21 mouse cellular contexts compared by ENCODE assay signal in genomic region chr4:114438764-114439163, GRCm38 (mm10). TPM values are rescaled to one million over a fixed set of nuclear protein-coding genes. Genes with fewer than 3 reads are reported as not detected.
DNase-seq lines count a peak whose midpoint lies in the region; ATAC-seq and TF ChIP-seq lines count a peak whose summit lies in the region.
"Had no signal": no experiment of that assay in that cellular context is flagged by ENCODE, and none has a peak within 500 bp of the region (broad histone marks: within the 10 kb centered on the region; RNA-seq: fewer than 3 reads in every experiment).

No protein-coding gene starts in this region.

- peak; percentile 54; the same call in 1 of the 2 replicates for ATAC-seq in common myeloid progenitor, adult 5-6 weeks (replicated peaks; ENCODE audit: low read depth, poor library complexity, severe bottlenecking)
- ATAC-seq in megakaryocyte, adult 5-6 weeks (ENCODE audit: poor library complexity, severe bottlenecking) = no peak
- ATAC-seq: forebrain, embryonic 16.5 days; liver, embryonic 12.5 days; midbrain, embryonic 15.5 days had no signal

- TF ChIP-seq EP300 in heart, adult 2 months (IDR thresholded peaks at IDR 0.05; ENCODE audit: insufficient read depth, low read depth, low read length) = no peak

- intact Hi-C loops in heart, adult 2 months (cut with DNase I) = no loop called here
- intact Hi-C loops in left cerebral cortex, adult 2 months (cut with DNase I) = no loop called here

- no peak overlapping the region for H3K9ac ChIP-seq in heart, adult 2 months (ENCODE audit: low read depth, low read length)
- H3K9ac ChIP-seq: embryonic facial prominence, embryonic 12.5 days; hindbrain, embryonic 13.5 days; liver, embryonic 12.5 days; midbrain, embryonic 15.5 days; neural tube, embryonic 12.5 days had no signal

- H3K4me3 ChIP-seq in heart, adult 2 months = no peak overlapping the region
- H3K4me3 ChIP-seq in left cerebral cortex, adult 2 months = no peak overlapping the region
- H3K4me3 ChIP-seq: embryonic facial prominence, embryonic 12.5 days; hindbrain, embryonic 13.5 days; liver, embryonic 12.5 days; midbrain, embryonic 15.5 days; neural tube, embryonic 12.5 days had no signal

- peaks cover 1% of the 10 kb centered on the region; the same call in 1 of the 2 replicates for H3K36me3 ChIP-seq in heart, adult 2 months (ENCODE audit: control insufficient read depth, insufficient read depth, low read length)
- H3K36me3 ChIP-seq: embryonic facial prominence, embryonic 12.5 days; hindbrain, embryonic 13.5 days; liver, embryonic 12.5 days; midbrain, embryonic 15.5 days; neural tube, embryonic 12.5 days had no signal

- DNase-seq in heart, adult 2 months = no peak
- no peak for DNase-seq in heart, adult 8-10 months (ENCODE audit: low spot score)
- no peak for DNase-seq in left cerebral cortex, adult 2 months (ENCODE audit: extremely low spot score in 1 of 2, low spot score in 2 of 2)
- DNase-seq in left cerebral cortex, adult 8-10 months (ENCODE audit: low spot score in 2 of 2) = no peak
- DNase-seq in B cell, adult 2 months = peak; percentile 1 to 2
- DNase-seq in cerebellum, postnatal 25 days = no peak
- DNase-seq: cerebellum, adult 9-11 months; heart, adult 11 months; kidney, adult 11 months; kidney, postnatal 36 days; layer of hippocampus, postnatal 36 days; left cerebral cortex, postnatal 4 days; right cerebral cortex, postnatal 25 days had no signal

- no peaks in the 10 kb centered on the region for H3K79me2 ChIP-seq in heart, adult 2 months (replicated peaks; ENCODE audit: control insufficient read depth, insufficient read depth, low read length)

- TF ChIP-seq CTCF in heart, adult 2 months (IDR thresholded peaks at IDR 0.05) = peak; percentile 35
- peak; percentile 24 for TF ChIP-seq CTCF in left cerebral cortex, adult 2 months (IDR thresholded peaks at IDR 0.05)

- no peak overlapping the region for H3K27ac ChIP-seq in heart, adult 2 months
- no peak overlapping the region for H3K27ac ChIP-seq in left cerebral cortex, adult 2 months
- H3K27ac ChIP-seq: embryonic facial prominence, embryonic 12.5 days; hindbrain, embryonic 13.5 days; liver, embryonic 12.5 days; midbrain, embryonic 15.5 days; neural tube, embryonic 12.5 days had no signal

- no peaks in the 10 kb centered on the region; the same call in 1 of the 2 replicates for H3K4me1 ChIP-seq in heart, adult 2 months (ENCODE audit: control insufficient read depth, insufficient read depth, low read length)
- H3K4me1 ChIP-seq: hindbrain, embryonic 13.5 days; liver, embryonic 12.5 days; midbrain, embryonic 15.5 days; neural tube, embryonic 12.5 days had no signal

- H3K27me3 ChIP-seq in heart, adult 2 months (ENCODE audit: control insufficient read depth, insufficient read depth, low read length) = no peaks in the 10 kb centered on the region
- H3K27me3 ChIP-seq: embryonic facial prominence, embryonic 12.5 days; hindbrain, embryonic 13.5 days; liver, embryonic 12.5 days; midbrain, embryonic 15.5 days; neural tube, embryonic 12.5 days had no signal

- 71% methylated on average over 2 of the region's 2 CpGs for WGBS in heart, adult 2 months

- no peak for TF ChIP-seq POLR2A in heart, adult 2 months (IDR thresholded peaks at IDR 0.05; ENCODE audit: insufficient read depth, low read depth, low read length)

RNA-seq across cellular contexts. Expression of gene Trabd2b, which starts 32.2 kb away (rescaled TPM):
- 10 to 100 TPM; 60.1 to 69.8 TPM for total RNA-seq in heart, adult 2 months (2021)
- 29.1 and 42.7 TPM in 2 replicates for polyA plus RNA-seq in heart, adult 2 months (2012; rRNA removed)
- 10 to 100 TPM; 62.0 to 82.7 (median 71.5) TPM for total RNA-seq in heart, adult 8-10 months (2022)
- total RNA-seq in left cerebral cortex, adult 2 months (2021) = 1 to 10 TPM; 4.8 to 6.7 TPM
- total RNA-seq in left cerebral cortex, adult 8-10 months (2022) = 1 to 10 TPM; 4.7 to 5.3 (median 4.9) TPM
- not detected in 2 replicates for total RNA-seq in common myeloid progenitor, adult 5-6 weeks (2017)
- total RNA-seq in megakaryocyte, adult 5-6 weeks (2015) = not detected in 2 replicates
- under 0.01 TPM in 1 of 2 replicates, not detected in the other for total RNA-seq in megakaryocyte, adult 5-6 weeks (2017)

Comparison
In these comparisons a context has a peak if more than half of its experiments do, and no peak if none do; other contexts are left out.
1. DNase-seq: peak in B cell, adult 2 months (2 of 2); none in heart, adult 2 months (0 of 2), heart, adult 8-10 months (single experiment), left cerebral cortex, adult 2 months (0 of 2), left cerebral cortex, adult 8-10 months (0 of 2) and cerebellum, postnatal 25 days (0 of 2).
2. RNA of gene Trabd2b, which starts 32.2 kb away (total RNA-seq): 62.0 to 82.7 TPM in heart, adult 8-10 months and 60.1 to 69.8 TPM in heart, adult 2 months; 4.8 to 6.7 TPM in left cerebral cortex, adult 2 months, 4.7 to 5.3 TPM in left cerebral cortex, adult 8-10 months, not detected in common myeloid progenitor, adult 5-6 weeks and under 0.01 TPM in megakaryocyte, adult 5-6 weeks; every median in the first group is over 4 times any median in the second.